Mouse (Mus musculus) lung, postnatal 14 days (tissue): ENCODE measurements around the gene Gadd45g.
A peak's percentile ranks its signal among the peaks of the same experiment; 100 is the strongest.

Source experiments
- DNase-seq: peaks from one replicate; pipeline ENCODE4 v3.0.0; 2021

Gene Gadd45g

GRCm38 (mm10) chr13:51853301-51854243 lies 7.1 kb downstream of the Gadd45g start:
- DNase-seq: peak; percentile 48

- DNase-seq: no peak
Measured at GRCm38 (mm10) chr13:51855584-51855983, 9.1 kb downstream of the Gadd45g start.

- no peak for DNase-seq
Measured at GRCm38 (mm10) chr13:51857156-51857555, 10.7 kb downstream of the Gadd45g start.

GRCm38 (mm10) chr13:51858475-51858874 lies 12.0 kb downstream of the Gadd45g start:
- no peak for DNase-seq

- DNase-seq: no peak
Measured at GRCm38 (mm10) chr13:51859174-51859573, 12.7 kb downstream of the Gadd45g start.

- no peak for DNase-seq
Measured at GRCm38 (mm10) chr13:51859798-51860197, 13.3 kb downstream of the Gadd45g start.

- no peak for DNase-seq
Measured at GRCm38 (mm10) chr13:51862750-51863149, 16.3 kb downstream of the Gadd45g start.

GRCm38 (mm10) chr13:51866151-51866659 lies 19.7 kb downstream of the Gadd45g start:
- DNase-seq: peak; percentile 21

GRCm38 (mm10) chr13:51868491-51869128 lies 22.1 kb downstream of the Gadd45g start:
- peak; percentile 37 for DNase-seq

GRCm38 (mm10) chr13:51869129-51869491 lies 22.6 kb downstream of the Gadd45g start:
- DNase-seq: no peak

GRCm38 (mm10) chr13:51871148-51871547 lies 24.7 kb downstream of the Gadd45g start:
- DNase-seq: no peak

GRCm38 (mm10) chr13:51872252-51872962 lies 25.9 kb downstream of the Gadd45g start:
- no peak for DNase-seq

GRCm38 (mm10) chr13:51872963-51873514 lies 26.6 kb downstream of the Gadd45g start:
- no peak for DNase-seq

GRCm38 (mm10) chr13:51873786-51874185 lies 27.3 kb downstream of the Gadd45g start:
- no peak for DNase-seq

GRCm38 (mm10) chr13:51876131-51876530 lies 29.7 kb downstream of the Gadd45g start:
- DNase-seq: no peak

GRCm38 (mm10) chr13:51878806-51879205 lies 32.3 kb downstream of the Gadd45g start:
- no peak for DNase-seq

GRCm38 (mm10) chr13:51879571-51879970 lies 33.1 kb downstream of the Gadd45g start:
- no peak for DNase-seq

GRCm38 (mm10) chr13:51880019-51880418 lies 33.5 kb downstream of the Gadd45g start:
- no peak for DNase-seq

GRCm38 (mm10) chr13:51881271-51882128 lies 35.0 kb downstream of the Gadd45g start:
- no peak for DNase-seq

GRCm38 (mm10) chr13:51882218-51882617 lies 35.7 kb downstream of the Gadd45g start:
- DNase-seq: no peak

GRCm38 (mm10) chr13:51884250-51884649 lies 37.8 kb downstream of the Gadd45g start:
- DNase-seq: no peak

GRCm38 (mm10) chr13:51885594-51885993 lies 39.1 kb downstream of the Gadd45g start:
- DNase-seq: no peak
